Mouse (Mus musculus) CD4-positive helper T cell, adult 2 months (primary cell): ENCODE results near the gene F5.
A peak's percentile ranks its signal among the peaks of the same experiment; 100 is the strongest.
"Not testable (repeated sequence)": the region's sequence is repeated elsewhere in the genome, so short reads cannot be mapped to it uniquely, and the experiment has no call there.

Experiments used
- DNase-seq: peaks from one replicate; pipeline ENCODE4 v3.0.0-alpha.2; 2012; ENCODE audit warnings: low read depth, missing footprints, low spot score

The F5 gene

DNA sequence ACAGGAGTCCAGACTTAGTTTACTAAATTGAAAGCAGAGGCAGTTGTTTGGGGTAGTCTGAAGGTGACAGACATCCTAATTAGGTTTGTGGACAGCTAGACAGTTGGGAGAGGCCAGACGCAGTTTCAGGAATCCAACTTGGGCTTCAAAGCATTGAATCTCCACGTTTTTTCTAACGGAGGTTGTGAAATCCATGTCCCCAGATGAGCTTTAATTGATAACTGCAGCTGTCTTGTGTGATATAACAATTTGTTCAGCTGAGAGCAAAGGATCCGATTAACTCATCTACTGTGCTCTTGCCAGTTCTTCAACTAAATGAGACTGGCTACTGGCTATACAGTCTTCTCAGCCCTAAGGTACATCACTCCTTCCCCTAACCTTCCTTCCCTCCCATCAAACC is 6.9 kb downstream of the F5 start:
- no peak for DNase-seq

DNA sequence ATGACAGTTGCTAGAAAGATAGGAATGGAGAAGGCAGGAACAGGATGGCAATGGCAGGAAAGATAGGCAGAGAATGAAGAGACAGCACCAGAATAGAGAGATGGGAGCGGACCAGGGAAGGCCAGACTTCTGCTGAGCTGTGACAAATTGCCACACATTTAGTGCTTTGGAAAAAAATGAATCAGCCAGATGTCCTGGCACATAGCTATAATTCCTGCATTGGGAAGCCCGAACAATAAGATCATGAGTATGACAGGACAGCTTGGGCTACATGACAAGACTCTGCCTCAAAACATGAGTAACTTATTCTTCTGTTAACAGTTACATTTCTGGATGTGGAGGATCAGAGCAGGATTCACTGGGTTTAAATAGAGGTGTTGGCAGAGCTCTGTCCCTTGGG is 8.1 kb downstream of the F5 start:
- no peak for DNase-seq

DNA sequence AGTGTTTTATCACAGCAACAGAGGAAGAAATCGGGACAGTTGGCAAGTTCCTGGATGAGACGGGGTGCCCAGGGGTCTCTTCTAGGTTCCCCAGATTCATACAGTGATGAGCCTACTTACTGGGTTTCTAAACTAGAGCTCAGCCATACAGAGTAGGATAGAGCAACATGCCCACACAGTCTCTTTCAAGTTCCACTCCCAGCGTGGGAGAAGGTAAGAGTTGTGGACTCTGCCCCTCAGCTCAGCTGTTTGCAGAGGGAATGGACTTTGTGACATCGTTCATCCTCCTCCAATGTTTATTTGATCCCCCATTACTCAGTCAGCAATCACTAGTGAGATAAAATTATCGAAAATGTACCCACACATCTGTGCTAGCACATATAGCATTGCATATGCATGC is 11.1 kb downstream of the F5 start:
- DNase-seq: no peak

DNA sequence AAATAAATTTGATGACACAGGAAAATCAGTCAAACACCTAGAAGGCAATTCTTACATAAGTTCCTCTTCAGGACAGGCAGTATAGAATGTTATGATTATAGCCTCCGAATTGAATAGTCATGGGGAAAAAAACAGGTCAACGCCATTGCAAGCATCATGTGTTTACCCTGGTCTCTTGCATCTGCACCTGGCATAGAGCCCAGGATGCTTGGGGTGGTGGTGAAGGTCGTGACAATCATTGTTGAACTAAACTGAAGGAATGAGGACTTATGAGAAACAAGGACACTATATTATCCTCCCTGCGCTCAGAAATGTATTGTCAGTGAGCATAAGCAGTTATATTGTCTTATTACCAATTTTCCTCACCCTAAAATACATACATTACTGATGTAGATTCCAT is 17.2 kb downstream of the F5 start:
- no peak for DNase-seq

DNA sequence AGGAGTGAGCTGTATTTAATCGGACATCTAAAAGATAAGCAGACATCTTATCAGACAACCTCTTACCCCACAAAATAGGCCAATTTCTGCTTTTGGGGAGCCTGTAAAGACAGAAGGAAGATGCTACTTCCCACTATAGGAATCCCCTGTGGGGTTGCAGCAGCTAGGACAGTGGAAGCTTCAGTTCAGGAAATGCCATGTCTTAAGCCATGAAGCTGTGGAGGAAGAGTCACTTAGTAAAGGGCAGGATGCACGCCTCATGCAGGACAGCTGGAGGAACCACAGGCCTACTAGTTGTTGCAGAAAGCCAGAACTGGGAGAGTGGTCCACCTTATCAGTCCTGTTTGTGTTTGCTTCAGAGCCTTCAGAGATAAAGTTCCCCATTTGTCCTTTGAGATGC is 18.8 kb downstream of the F5 start:
- no peak for DNase-seq

DNA sequence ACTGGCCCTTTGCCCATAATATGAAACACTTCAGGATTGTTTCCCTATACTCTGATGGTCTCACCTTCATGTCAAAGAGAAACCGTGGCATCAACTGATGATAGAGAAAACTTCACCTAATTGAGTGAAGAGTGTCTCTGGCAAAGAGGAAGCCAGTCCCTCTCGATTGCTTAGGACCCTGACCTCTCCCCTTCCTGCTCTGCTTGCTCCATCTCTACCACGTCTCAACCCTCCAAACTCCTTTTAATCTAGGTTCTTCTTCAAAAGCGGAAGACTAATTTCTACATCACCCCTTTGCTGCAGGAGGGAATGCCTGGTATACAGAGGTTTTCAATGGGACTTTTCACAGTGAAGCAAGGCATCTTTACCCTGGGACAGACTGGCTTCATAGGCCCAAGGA is 21.5 kb downstream of the F5 start:
- DNase-seq: no peak

DNA sequence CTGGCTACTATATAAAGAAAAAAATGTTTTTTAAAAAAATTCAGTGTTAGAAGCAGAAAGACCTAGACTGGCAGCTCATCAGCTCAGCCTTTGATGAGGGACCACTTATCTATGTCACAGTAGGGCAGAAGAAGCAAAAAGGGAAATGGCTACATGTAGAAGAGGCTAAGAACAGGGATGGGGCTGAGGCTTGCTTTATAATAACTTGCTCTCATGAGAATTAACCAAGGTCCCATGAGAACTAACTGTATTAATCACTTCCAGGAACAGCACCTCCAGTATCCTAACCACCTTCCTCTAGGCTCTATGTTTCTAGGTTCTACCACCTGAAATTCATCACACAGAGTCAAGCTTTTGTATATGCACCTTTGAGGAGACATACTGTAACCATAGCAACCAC is 25.2 kb downstream of the F5 start:
- no peak for DNase-seq

DNA sequence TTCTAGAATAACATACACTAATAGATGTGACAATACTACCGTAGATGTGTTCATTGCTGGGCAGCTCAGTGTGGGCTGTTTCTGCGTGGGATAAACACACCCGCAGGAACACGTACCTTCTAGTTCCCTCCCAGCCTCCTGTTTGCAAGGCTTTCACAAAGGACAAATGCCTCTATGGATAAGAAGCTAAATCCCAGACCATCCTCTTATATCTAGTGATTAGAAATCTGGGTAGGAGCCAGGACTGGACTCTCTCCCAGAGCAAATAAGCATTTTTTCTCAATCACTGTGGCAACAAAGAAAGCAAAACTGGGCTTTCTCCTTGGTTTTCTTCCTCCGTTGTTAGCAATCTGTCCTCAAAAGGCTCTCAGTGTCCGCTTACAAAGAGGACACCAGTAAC is 26.8 kb downstream of the F5 start:
- no peak for DNase-seq

DNA sequence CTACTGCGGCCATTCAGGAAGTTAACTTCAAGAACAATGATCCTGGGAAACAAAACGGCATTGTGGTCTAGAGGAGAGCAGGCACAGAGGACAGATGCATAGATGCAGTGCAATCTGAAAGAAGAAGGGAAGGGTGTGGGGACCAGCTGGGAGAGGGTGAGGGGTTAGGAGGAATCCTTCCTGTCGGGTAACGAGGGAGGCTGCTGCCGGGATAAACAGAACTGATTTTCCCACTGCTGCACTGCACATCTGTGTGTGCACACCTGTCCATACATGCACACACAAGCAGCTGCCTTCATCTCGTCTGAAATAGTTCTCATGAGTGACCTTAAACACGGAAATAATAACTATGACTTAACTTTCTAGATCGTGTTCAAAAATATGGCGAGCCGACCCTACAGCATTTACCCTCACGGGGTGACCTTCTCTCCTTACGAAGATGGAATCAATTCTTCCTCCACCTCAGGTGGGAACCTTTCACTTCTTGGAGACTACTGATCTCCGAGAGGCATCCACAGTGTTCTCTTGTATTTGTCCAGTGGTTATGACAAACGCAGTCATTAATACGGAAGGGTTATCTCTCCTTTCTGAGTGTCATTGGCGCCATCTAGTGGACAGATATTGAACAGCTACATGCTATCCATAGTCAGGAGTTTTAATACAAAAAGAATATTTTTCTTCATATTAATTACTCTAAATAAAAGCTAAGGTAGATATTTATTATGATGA is 32.7 kb downstream of the F5 start:
- peak; percentile 72 for DNase-seq

DNA sequence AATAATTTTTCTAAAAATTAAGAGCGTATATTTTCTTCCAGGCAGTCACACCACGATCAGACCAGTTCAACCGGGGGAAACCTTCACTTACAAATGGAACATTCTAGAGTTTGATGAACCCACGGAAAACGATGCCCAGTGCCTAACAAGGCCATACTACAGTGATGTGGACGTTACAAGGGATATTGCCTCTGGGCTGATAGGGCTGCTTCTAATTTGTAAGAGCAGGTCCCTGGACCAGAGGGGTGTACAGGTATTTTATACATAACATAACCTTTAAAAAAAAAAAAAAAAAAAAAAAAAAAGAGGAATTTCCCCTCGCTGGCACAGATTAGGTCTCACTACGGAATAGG is 33.2 kb downstream of the F5 start:
- DNase-seq: no peak

DNA sequence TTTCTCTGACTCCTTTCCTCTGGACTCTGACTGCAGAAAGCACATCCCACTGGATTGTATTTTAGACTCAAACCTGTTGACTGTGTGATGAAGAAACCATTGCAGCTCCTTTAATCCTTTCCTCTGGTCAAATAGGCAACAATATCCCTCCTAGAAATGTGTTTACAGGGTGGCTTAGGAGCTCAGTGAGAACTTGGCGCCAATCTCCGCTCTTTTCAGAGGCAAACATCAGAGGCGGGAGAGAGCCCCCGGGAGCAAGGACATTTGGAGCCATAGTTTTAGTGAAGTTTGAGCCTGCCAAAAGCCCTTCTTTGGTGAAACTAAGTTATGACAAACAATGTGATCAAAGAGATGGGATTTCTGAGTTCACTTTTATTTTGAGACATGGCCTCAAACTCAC is 33.7 kb downstream of the F5 start:
- DNase-seq: no peak

DNA sequence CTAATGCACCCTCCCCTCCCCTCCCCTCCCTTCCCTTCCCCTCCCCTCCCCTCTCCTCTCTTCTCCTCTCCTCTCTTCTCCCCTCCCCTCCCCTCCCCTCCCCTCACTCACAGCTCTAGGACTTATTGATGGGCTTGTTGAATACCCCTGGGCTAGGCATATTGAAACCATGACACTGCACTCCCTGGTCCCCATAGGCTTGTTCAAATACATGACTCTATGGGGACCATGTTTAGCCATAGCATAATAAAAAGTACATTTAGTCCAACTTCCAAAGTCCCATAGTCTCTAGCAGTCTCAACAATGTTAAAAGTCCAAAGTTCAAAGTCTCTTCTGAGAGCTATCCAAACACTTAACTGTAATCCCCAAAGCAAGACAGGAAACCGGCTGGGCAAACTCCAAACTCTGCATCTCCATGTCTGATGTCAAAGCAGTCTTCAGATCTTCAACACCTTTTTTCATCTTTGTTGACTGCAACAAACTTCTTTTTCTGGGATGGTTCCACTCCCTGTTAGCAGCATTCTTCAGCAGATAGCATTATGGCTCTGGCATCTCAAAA is 35.4 kb downstream of the F5 start:
- no peak for DNase-seq

DNA sequence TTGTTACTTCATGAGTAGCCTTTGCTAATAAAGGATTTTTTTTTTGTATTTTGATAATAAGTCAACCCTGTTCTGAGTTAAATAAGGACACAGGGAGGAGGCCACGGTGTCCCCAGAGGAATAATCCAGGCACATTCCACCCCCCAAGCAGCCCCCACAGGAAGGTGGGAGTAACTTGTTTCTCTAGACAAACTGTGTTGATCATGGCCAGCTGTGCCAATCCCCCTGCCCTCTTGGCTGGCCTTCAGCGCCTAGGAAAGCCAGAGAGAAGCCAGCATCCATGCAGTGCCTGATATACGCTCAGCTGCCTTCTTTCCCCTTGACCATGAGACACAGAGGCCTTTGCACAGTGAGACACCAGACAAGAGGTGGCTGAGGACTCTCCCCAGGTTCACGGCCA is 47.9 kb downstream of the F5 start:
- DNase-seq: no peak

DNA sequence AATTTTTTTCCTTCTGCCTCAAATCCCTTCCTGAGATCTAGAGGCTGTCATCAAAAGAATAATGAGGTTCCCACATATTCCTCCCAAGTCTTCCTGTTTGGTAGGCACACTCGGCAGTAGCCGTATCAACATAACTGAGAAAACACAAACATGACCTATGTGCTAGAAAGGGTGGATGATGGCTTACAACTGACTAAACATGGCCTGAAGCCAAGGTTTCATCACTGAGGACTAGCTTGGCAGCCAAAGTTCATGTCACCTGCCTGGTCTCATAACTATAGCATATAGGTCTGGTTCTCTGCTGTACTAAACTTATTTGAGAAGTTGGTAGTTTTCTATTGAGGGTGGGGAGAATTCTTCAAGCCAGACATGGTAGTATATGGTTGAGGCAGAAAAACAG is 56.8 kb downstream of the F5 start:
- no peak for DNase-seq

DNA sequence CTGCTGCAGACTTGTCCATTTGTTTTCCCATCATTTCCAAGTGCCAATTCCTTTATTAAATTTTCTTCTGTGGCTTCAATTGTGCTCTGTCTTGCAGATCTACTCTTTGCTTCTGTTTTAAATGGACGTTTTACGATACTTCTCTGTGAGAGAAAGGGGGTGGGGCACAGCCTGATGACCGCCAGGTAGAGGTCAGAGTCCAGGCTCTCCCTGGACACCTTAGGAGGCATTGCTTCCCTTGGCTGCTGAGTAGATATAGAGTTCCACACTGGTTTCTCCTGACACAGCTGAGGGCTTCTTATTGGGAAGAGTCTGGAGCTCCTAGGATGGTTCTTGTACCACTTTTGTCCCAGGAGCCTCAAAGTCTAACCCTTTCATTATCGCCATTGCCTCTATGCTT is 59.3 kb downstream of the F5 start:
- no peak for DNase-seq

DNA sequence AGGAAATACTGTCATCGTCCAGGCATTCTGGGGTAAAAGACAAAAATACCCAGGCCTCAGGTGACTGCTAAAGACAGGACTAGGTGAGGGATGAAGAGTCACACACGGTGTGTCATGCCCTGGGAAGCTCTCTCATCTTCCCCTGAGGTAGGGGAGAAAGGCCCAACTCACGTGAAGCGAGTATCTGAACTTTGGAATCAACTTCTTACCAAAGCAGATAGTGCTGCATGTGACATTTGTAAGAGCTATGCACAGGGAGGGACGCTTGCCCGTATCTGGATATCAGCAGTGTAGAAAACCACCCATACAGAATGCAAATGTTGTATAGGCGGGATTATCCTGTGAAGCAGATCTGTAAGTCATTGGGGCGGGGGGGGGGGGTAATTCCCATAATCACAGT is 61.0 kb downstream of the F5 start:
- DNase-seq: no peak

DNA sequence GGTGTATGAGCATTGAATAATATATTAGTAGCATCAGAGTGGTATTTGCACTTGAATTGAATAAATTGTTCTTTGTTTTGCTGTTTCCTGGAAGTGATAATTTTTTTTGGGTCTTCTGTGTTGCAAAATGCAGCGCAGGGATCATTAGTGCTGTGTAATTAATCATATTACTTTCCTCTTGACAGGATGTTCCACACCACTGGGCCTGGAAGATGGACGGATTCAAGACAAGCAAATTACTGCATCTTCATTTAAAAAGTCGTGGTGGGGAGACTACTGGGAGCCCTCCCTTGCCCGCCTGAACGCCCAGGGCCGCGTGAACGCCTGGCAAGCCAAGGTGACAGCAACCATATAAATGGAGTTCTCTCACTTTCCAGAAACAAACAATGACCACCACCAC is 62.6 kb downstream of the F5 start:
- DNase-seq: no peak

DNA sequence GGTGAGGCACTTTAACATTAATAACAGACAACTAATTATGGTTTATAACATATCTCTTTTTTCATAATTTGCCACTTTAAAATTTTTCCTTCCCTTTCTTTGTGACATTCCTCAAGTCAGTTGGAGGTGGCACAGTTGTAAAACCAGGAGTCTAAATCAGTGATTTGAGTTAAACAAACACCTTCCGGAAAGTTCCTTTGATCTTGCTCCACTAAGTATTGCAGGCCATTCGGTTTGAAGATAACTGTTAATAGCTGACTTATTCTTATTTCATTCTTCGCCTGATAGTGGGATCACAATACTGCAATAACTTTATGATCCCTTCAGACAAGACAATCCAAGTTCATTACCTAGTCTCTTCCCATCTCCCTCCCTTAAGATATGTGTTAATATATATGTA is 63.5 kb downstream of the F5 start:
- DNase-seq: no peak

DNA sequence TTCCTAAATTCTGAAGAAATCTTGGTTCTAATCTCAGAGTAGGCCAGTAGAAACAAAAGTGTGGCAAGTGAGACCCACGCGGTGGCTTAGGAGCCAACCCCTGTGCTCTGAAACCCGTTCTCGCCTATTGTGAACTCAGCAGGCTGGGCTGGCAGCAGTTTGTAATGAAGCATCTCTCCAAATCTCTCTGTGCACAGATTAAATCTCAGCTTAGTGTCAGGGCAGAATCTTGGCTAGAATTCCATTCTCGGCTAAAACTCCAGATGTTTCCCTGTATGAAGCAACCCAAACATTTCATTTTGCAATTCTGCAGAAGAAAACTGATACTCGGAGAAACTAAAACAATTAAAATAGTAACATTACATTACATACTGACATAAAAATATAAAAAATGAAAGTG is 63.9 kb downstream of the F5 start:
- DNase-seq: no peak

DNA sequence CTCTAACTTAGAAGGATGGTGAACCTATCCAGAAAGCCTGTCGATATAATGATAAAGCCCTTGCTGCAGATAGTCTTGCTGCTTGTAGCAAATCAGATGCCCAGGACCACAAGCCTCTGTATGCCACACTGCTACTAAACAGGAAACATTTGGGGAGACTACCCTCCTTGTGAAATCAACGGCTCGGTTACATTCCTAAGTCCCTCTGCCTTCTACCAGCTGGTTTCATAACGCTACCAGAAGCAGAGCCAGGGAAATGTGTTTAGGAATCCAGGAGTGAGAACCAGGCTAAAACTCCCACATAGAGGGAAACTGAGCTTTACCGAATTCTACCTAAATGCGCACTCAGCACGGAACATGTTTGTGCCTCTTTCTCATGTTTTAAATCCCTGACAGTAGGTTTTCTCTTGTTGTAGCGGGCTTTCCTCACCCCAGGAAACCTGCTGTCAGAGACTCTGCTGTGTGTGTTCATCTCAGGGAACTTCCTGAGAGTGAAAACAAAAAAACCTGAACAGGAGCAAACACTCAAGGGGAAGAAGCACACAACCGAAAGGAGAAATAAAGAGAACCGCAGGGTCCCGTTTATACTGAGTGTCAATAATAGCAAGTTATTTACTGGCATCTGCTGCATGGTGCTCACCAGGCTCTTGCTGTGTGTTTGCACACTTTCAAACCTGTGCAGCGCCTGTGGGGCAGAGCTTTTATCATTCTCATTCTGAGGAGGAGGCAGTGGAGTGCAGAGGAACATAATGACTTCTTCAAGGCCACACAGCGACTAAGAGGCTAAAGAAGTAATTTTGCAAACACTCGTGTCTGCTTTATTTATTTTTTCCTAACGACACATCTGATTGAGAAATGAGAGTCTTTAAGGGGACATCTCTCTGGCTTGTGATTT is 66.4 kb downstream of the F5 start:
- no peak for DNase-seq

DNA sequence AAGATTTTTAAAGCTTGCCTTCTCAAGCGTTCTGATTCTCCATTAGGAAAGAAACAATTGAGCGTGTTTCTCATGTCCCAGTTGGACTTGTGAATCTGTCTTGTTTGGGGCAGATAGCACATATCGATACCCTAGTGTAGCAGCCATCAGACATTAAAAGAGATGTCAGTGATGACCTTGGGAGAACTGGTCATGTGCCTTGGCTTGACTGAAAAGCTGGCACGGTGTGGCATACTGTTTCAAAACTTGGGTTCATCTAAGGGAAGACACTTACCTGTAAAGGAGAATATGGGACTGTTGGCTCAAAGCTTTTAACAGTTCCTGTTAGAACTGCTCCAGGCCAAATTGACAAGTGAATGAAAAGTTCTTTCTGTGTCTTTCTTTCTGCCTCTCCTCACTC is 68.6 kb downstream of the F5 start:
- no peak for DNase-seq

DNA sequence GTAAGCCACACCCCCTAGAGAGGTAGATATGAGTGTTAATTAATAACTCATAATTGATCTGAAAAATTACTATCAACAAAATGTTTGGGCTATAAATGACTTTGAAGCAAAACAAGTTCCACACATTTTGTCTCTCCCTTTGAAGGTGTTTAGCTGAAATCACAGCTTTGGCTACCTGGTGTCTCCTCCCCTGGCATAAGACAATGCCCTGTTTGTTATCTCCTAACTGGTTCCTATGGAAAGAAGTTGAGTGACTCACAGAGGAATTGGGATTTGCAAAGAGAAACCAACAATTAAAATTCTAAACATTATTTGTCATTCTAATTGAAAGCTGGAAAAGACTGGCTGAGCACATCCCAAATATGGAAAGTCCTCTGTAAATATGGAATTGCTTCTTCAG is 71.5 kb downstream of the F5 start:
- no peak for DNase-seq

DNA sequence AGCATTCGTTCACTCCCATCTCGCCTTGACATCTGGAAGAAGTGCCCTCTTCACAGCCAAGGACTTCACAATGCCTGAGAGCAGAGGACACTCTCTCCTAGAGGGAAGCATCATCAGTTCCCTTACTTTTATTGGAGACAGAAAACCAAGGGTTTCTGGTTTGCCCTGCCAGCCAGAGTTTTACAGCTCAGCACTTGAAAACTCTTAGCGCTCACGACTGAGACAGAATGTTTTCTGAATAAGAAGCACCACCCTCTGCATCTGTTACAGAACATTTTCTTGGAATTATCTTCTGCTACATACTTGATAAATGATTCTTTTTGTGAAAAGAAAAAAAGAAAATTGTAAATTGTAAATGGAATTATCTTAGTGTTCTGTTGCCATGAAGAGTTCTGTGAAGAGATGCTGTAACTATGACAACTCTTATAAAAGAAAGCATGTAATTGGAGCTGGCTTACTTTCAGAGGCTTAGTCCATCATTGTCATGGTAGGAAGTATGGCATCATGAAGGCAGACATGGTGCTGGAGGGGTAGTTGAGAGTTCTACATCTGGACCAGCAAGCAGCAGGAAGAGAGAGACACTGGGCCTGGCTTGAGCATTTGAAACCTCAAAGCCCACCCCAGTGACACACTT is 80.4 kb downstream of the F5 start:
- DNase-seq: not testable (repeated sequence)
